Mouse (Mus musculus): ENCODE measurements around the gene Atn1.

GRCm38 (mm10) chr6:124789519-124789918, 33.2 kb upstream of the Atn1 start:
- no peak for TF ChIP-seq CTCF (IDR thresholded peaks at IDR 0.05; ENCODE audit: low read depth, low read length)
- TF ChIP-seq POLR2A (IDR thresholded peaks at IDR 0.05; ENCODE audit: borderline replicate concordance, low read depth, low read length): no peak
